Mouse (Mus musculus) cerebellum, postnatal 14 days (tissue): ENCODE results near the gene Pbsn.
"Not testable (repeated sequence)": the region's sequence is repeated elsewhere in the genome, so short reads cannot be mapped to it uniquely, and the experiment has no call there.

Experiments used
- DNase-seq, 2 experiments: peaks; one replicate each; pipeline ENCODE4 v3.0.0; 2021; ENCODE audit warnings: mixed read lengths in 2 of 2

Gene Pbsn

GRCm38 (mm10) chrX:77853523-77853922 lies at the start of gene Pbsn:
Gene Pbsn (minus strand): TSS chrX:77853623.
- DNase-seq, result no peak

- DNase-seq, result peak in 1 of 2 experiments; percentile 2
These were observed 26.6 kb upstream of the Pbsn start for GRCm38 (mm10) chrX:77880033-77880432.

- DNase-seq, result not testable (repeated sequence)
These were observed 11.0 kb upstream of the Pbsn start, which contains the start of gene Gm14744 for GRCm38 (mm10) chrX:77864458-77864857. Gene Gm14744 (plus strand): TSS chrX:77864758.

- DNase-seq, result peak; percentile 29 to 43
These were observed 41.4 kb downstream of the Pbsn start for GRCm38 (mm10) chrX:77812031-77812430.

- peak; percentile 63 to 81 for DNase-seq
These were observed 42.7 kb downstream of the Pbsn start for GRCm38 (mm10) chrX:77810608-77811206.

GRCm38 (mm10) chrX:77808602-77809001 lies 44.8 kb downstream of the Pbsn start:
- DNase-seq, result peak; percentile 16 to 61

- DNase-seq, result no peak
These were observed 51.1 kb downstream of the Pbsn start for GRCm38 (mm10) chrX:77802293-77802692.

GRCm38 (mm10) chrX:77801543-77801942 lies 51.9 kb downstream of the Pbsn start:
- DNase-seq, result no peak

GRCm38 (mm10) chrX:77799554-77799953 lies 53.9 kb downstream of the Pbsn start:
- DNase-seq, result no peak

- DNase-seq, result no peak
These were observed 55.6 kb downstream of the Pbsn start for GRCm38 (mm10) chrX:77797801-77798200.

GRCm38 (mm10) chrX:77796916-77797315 lies 56.5 kb downstream of the Pbsn start:
- no peak for DNase-seq

GRCm38 (mm10) chrX:77796238-77796835 lies 57.1 kb downstream of the Pbsn start, which contains the start of gene Prkx:
Gene Prkx (minus strand): TSS chrX:77796278.
- no peak for DNase-seq

- DNase-seq, result peak; percentile 90
These were observed 57.6 kb downstream of the Pbsn start for GRCm38 (mm10) chrX:77795858-77796174.

GRCm38 (mm10) chrX:77794962-77795857 lies 58.2 kb downstream of the Pbsn start:
- DNase-seq, result peak; percentile 37 to 49

GRCm38 (mm10) chrX:77788675-77789074 lies 64.7 kb downstream of the Pbsn start:
- DNase-seq, result no peak
